Mouse (Mus musculus) megakaryocyte, embryonic 14.5 days (primary cell): ENCODE measurements around the gene Ncf2.

Experiments
- FLI1 ChIP-seq: IDR thresholded peaks from 2 replicates; pipeline ENCODE4 v1.6.1; 2012; ENCODE audit warnings: low read length, inconsistent platforms, mixed read lengths
- GATA1 ChIP-seq: IDR thresholded peaks from 3 replicates; pipeline ENCODE4 v1.6.1; 2012; ENCODE audit warnings: mixed read lengths, low read length, inconsistent platforms, borderline replicate concordance

DNA sequence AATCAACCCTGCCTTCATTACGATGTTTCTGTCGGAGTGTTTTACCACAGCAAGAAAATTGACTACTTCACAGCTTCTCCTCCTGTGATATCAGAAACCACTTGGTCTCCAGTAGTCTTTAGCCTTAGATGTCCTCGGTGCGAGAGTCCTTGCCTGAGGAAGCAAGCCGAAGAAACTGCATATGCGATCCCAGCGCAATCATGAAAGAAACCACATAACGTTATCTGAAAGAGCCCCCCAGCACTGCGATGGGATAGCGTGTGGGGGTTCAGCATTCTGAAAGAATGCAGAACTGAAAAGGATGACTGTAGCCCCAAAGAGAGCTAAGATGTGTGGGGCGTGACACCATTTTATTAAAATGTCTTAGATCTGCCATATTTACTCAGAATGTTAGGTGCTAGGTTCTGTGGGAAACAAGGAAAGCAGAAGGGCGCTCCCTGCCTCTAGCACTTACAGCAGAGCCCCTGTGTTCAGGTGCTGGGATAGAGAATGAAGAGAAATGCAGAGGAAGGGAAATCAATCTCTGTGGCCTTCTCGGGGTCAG is 711 bp downstream of the Ncf2 start:
- TF ChIP-seq GATA1 (no peak), FLI1 (no peak)
